Mouse (Mus musculus) E14TG2a.4 (cell line): ENCODE results near the gene Cnot10.

Source experiments
- CTCF ChIP-seq: conservative IDR thresholded peaks from 2 replicates; pipeline ENCODE4 v1.5.1; 2014; ENCODE audit warnings: low read length
- NANOG ChIP-seq: IDR thresholded peaks from 2 replicates; pipeline ENCODE4 v1.6.1; 2014; ENCODE audit warnings: borderline replicate concordance, low read length, mixed read lengths

DNA sequence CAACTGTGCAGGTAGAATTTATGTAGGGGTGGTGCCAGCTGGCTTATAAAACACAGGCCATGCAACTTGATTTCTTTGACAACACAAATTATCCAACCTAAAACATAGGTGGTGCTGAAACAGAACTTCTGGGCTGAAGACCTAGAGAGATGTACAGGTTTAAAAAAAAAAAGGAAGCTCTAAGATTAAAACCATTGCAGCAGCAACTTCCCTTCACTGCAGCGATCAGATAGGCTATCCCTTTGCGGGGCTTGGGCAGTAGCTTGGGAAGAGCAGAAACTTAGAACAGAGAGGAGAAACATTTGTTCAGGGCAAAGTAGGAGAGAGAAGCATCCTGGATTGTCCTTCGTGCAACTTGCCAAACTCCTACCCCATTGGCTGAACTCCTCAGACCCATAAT is 16.7 kb upstream of the Cnot10 start:
- TF ChIP-seq CTCF (no peak), NANOG (no peak)
